Mouse (Mus musculus) hematopoietic stem cell, adult 5-6 weeks (primary cell): ENCODE measurements around the gene Ldah. TPM values are rescaled to one million over a fixed set of nuclear protein-coding genes. Genes with fewer than 3 reads are reported as not detected.

Source experiments
- ATAC-seq, 2 experiments: fragments of 125-278 bp in 1 of 2; replicated peaks in 1 of 2; 2 replicates each; pipeline ENCODE4 v1.8.0; 2016 to 2017; ENCODE audit warnings: inconsistent platforms in 2 of 2, mild to moderate bottlenecking in 2 of 2, moderate number of reproducible peaks in 2 of 2, low read depth in 1 of 2, moderate TSS enrichment in 1 of 2; ENCODE audit not compliant: low FRiP score in 2 of 2, poor library complexity in 2 of 2, severe bottlenecking in 2 of 2, insufficient read depth in 1 of 2, low TSS enrichment in 1 of 2
- total RNA-seq: library from RNA; stranded (forward); fragments of 172-1452, 232-1000 nt; gene quantifications from 2 replicates; pipeline ENCODE4 v1.2.3, GENCODE M21; 2017

Ldah gene
- total RNA-seq, 1 experiment from 2014 or later = 43.9 TPM

DNA sequence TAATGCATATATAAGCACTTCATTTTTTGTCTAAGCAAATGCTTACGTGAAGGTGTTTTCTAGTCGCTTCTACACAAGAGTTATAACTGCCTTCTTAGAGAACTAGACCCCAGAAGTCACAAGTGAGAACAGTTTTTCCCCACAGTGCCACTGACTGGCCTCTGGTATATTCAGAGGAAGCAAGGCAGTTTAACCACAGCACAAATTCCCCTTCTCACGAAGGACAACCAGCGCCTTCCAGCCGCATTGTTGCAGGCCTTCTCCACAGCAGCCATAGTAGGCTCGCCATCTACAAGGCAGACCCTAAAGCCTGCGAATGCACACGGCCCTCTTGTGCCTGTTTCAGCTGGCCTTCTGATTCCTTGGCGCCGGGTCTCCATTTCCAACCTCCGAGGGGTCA is 61.7 kb downstream of the Ldah start:
- peak; percentile 87 to 92 for ATAC-seq

DNA sequence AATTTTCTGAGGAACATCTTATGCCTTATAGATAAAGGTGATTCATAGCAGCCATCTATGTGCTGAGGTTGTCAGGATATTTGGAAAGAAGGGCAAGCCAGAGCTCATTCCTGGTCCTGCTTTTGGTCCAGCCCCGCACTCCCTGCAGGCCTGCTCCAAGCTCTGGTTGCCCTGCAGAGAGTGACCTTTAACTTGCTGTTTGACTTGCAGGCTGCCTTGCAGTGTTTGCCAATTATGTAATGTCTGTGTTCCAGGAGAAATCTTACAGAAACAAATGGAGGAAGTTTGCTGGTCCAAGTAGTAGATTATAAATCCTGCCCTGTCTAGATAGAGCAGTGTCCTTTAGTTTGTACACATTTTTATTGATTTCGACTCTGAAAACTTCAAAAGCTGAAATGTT is 63.5 kb downstream of the Ldah start:
- no peak for ATAC-seq

GRCm38 (mm10) chr12:8273471-8274171 is 65.7 kb downstream of the Ldah start:
- ATAC-seq = no peak

DNA sequence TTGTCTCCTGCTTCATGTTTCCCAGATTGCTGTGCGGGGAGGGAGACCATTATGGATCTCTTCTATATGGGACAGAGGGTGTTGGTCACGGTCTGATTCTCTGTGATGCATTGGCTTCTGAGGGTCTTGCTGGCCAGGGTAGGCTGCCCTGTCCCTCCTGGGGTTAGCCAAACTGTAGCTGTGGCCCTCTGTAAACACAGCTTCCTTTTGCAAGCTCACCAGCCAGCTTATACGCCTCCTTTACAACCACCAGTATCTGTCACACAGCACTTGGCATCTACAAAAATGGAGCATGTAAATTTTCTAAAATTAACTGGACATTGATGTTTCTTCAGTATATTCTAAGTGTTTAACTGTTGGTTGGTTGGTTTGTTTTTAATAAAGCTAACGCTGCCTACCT is 67.5 kb downstream of the Ldah start:
- ATAC-seq = no peak

DNA sequence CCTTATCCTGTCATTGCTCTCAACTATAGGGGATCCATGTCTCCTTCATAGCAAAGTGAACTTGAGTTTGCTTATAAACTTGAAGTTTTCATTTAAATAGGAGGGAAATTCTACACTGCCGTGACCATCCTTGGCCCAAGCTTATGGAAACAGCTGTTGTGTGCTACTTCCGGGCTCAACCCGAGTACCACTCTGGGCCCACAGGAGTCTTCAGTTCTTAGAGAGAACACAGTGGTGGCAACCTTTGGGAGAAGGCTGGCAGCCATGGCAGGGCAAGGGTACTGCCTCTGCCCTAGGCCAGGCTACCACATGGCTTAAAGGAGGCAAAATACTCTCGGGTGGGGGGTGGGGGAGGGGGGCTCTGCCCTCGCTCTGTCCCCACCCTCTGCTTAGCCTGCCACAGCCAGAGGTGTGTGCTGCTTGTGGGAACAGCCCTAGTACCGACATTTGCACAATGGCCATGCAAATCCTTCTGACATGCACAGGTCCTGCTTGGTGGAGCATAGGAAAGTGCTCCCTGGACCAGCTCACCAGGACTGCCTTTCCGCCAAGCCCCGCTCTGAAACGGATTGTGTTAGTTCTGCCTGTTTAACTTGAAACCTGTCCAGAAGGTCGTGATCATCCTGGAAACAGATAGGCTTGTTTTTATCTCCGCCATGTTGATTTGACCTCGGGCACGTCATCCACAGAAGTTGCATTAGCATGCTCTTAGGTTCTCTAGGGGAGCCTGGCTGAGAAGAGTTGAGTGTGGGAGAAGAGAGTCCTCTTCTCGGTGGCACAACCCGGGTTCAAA is 73.5 kb downstream of the Ldah start:
- ATAC-seq = no peak

DNA sequence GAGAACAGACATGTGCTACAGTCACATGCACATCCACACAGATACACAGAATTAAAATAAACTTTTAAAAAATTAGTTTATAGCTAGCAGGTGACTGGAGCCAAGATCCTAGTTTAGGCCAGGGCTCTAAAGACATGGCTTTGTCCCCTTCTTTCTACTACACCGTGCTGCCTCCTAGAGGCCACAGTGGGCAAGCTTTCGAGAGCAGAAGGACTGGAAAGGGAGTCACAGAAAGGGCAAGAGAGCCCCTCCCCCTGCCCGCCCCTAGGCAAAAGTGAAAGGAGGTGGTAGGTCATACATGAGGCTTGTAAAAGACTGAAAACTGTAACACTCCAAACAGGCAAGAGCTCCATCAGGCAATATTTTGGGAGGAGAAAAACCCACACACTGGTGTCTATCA is 80.1 kb downstream of the Ldah start:
- ATAC-seq = 0 out of 4 replicates have a peak, but pooled peaks of 1 of the 2 experiments have one; percentile 11

DNA sequence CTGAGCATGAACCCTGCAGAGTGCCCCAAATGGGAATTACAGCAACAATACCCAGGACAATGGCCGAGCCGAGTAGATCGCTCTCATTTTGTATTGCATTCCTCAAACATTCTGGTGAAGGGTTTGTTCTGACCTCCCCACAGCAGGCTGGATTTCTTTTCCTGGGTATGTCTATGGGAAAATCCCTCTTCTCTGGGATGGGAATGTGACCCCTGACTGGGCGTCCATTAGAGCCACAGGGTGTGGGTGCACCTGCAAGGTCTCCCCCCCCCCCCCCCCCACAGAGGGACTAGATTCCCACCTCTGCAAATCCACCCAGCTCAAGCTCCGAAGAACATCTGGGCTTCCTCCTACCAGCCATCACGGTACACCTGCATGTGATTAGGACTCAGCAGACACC is 81.2 kb downstream of the Ldah start:
- ATAC-seq = no peak

- ATAC-seq = no peak
Measured at GRCm38 (mm10) chr12:8289499-8289898, 81.6 kb downstream of the Ldah start.

GRCm38 (mm10) chr12:8291157-8291853 is 83.4 kb downstream of the Ldah start:
- no peak for ATAC-seq

GRCm38 (mm10) chr12:8295307-8295913 is 87.5 kb downstream of the Ldah start:
- peak; percentile 81 to 83 for ATAC-seq

DNA sequence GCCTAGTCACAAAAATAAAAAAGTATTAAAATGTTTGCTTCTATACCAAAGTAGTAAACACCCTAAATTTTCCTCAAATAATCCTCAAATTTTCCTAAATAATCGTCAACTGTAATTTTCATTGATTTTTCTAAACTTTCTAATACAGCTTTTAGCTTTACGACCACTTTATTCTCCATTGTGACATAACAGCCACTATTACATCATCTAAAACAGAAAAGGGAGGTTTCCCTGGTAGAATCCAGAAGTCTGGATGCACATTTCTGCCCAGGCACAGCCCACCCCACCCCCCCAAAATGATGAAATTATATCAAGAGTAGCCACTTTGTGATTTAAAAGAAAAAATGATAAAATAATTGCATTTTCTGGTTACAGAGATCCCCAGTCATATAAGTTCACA is 88.2 kb downstream of the Ldah start:
- no peak for ATAC-seq

GRCm38 (mm10) chr12:8297586-8298214 is 89.8 kb downstream of the Ldah start:
- no peak for ATAC-seq

DNA sequence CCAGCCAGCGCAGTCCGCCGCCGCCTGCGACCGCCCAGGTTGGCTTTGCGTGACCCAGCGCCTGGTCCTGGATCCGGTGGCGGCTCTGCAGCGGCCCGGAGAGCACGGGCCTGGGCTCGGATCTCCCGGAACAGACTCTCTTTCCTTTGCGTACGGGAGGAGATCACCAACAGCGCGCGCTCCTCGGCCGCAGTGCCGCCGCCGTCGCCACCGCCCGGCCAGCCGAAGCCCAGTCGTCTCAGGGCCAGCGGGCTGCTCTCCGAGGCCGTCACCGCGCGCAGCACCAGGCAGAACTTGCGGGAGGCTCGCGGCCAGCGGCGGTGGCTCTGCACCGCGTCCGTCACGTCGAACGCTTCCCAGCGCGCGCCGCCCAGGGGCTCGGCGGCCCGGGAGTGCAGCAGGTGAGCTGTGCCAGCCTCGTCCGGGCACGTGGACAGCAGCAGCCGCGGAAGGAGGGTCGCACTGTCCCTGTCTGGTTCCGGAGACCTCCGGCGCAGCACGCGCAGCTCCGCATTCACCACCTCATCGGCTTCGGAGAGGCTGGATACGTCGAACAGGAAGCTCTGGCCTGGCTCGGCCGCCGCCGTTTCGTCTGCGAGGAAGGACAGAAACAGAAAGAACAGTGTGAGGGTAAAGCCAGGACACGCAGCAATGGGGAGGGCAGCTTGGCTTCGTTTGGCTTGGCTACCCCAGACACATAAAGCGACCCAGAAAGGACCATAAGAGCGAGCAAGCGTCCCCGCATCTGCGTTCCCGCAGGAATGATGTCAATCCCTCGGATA is 90.6 kb downstream of the Ldah start:
- no peak for ATAC-seq

GRCm38 (mm10) chr12:8299143-8300110 is 91.5 kb downstream of the Ldah start:
- ATAC-seq = no peak

- ATAC-seq = no peak
Measured at GRCm38 (mm10) chr12:8300111-8300480, 92.2 kb downstream of the Ldah start.

GRCm38 (mm10) chr12:8300521-8300920 is 92.6 kb downstream of the Ldah start:
- ATAC-seq = no peak
